Mouse (Mus musculus) regulatory T cell (primary cell): ENCODE results near the gene Rasgrp4.

Experiments used
- in situ Hi-C: fragments of 300-600 bp; cut with MboI, MseI; formaldehyde crosslinking; loops from one replicate; pipeline ENCODE4 v1.15.1; 2025; ENCODE audit warnings: high pct_unique_total_duplicates

Gene Rasgrp4

GRCm38 (mm10) chr7:29146625-29147367 lies 12.1 kb downstream of the Rasgrp4 start:
- in situ Hi-C loops = no loop called here

GRCm38 (mm10) chr7:29148771-29149170 lies 14.1 kb downstream of the Rasgrp4 start:
- in situ Hi-C loops = no loop called here

GRCm38 (mm10) chr7:29151486-29151885 lies 16.8 kb downstream of the Rasgrp4 start:
- in situ Hi-C loops = no loop called here

DNA sequence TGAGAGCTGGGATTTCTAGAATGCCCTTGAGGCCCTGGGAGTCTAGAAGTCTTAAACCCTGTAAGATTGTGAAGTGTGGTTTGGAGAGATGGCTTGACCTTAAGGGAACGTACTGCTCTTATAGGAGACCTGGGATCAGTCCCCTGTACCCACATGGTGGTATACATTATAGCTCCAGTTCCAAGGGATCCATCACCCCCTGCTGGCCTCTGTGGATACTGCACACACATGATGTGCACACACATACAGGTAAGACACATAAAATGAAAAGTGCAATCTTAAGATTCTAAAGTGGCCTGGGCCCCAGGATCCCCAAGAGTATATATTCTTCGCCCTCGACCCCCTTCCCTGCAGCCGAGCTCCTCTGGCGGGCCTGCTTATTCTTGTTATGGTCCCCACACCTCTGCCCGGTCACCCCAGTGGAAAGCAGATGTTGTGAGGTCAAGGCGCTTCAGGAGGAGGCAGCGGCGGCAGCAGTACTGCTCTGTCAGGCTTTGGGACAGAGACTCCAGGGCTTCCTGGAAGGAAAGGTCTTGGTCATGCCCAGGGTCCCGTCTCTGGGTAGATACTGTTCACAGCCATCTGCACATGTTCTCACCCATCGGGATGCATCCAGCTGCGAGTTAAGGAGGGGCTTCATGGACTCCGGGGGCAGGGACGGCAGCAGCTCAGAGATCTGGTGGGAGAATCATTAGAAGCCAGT lies 19.5 kb downstream of the Rasgrp4 start:
- in situ Hi-C loops = no loop called here

- in situ Hi-C loops = no loop called here
These were observed 20.7 kb downstream of the Rasgrp4 start for GRCm38 (mm10) chr7:29155196-29155837.

- in situ Hi-C loops = no loop called here
These were observed 21.5 kb downstream of the Rasgrp4 start, which contains the start of gene Fam98c for GRCm38 (mm10) chr7:29155838-29156782. Gene Fam98c (minus strand): TSS chr7:29156234.

DNA sequence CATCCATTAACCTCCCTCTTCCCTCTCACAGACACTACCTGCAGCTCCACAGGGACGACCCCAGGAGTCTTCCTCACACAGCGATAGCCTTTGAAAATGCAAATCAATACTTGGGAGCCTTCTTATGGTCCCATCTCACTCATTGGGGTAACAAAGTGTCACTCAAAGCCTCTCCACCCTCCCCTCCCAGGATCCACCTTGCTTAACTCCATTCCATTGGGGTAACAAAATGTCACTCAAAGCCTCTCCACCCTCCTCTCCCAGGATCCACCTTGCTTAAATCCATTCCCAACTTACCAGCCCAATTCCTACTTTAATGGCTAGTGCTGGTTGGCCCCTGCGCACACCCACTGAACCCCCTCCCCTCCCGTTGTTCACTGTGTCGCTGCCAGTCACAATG lies 23.6 kb downstream of the Rasgrp4 start:
- in situ Hi-C loops = no loop called here

GRCm38 (mm10) chr7:29162294-29162693 lies 27.6 kb downstream of the Rasgrp4 start:
- in situ Hi-C loops = no loop called here

- in situ Hi-C loops = no loop called here
These were observed 28.3 kb downstream of the Rasgrp4 start for GRCm38 (mm10) chr7:29162750-29163525.

DNA sequence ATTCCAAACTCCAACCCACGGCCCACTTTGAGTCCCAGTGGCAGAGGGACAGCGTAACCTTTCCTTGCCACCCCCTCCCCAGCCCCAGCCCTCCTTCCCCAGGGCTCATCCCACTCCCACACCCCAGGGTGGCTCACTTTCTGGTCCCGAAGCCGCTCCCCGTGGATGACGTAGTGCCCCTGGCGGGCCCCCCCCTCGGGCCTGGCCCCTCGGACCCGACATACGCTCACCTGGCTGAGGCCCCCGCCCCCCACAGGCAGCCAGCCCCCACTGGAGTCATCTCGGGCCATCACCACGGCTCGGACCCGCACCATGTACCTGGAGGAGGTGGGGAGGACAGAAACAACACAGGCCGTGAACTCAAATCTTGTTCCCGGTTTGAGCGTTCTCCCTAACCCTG lies 33.0 kb downstream of the Rasgrp4 start:
- in situ Hi-C loops = no loop called here

- in situ Hi-C loops = no loop called here
These were observed 33.6 kb downstream of the Rasgrp4 start for GRCm38 (mm10) chr7:29168121-29168695.

DNA sequence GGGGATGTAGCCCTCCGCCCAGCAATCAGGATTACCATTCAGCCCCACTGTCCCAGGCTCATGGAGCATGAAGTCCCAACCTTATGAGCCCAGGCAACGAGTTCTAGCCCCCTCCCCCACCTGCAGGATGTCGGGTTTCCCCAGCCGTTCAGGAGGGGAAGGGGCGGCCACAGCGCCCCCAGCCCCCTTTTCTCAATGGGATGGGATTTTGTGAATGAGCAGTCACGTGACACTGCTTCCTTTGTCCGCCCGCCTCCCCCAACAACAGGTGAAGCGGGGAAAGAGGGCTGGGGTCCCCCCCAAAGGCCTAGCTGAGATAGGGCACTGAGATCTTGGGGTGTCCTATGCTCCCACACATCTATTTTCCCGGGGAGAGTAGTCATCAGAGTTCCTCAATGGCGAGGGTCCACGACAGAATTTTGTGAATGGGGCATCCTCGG lies 34.2 kb downstream of the Rasgrp4 start:
- in situ Hi-C loops = no loop called here

DNA sequence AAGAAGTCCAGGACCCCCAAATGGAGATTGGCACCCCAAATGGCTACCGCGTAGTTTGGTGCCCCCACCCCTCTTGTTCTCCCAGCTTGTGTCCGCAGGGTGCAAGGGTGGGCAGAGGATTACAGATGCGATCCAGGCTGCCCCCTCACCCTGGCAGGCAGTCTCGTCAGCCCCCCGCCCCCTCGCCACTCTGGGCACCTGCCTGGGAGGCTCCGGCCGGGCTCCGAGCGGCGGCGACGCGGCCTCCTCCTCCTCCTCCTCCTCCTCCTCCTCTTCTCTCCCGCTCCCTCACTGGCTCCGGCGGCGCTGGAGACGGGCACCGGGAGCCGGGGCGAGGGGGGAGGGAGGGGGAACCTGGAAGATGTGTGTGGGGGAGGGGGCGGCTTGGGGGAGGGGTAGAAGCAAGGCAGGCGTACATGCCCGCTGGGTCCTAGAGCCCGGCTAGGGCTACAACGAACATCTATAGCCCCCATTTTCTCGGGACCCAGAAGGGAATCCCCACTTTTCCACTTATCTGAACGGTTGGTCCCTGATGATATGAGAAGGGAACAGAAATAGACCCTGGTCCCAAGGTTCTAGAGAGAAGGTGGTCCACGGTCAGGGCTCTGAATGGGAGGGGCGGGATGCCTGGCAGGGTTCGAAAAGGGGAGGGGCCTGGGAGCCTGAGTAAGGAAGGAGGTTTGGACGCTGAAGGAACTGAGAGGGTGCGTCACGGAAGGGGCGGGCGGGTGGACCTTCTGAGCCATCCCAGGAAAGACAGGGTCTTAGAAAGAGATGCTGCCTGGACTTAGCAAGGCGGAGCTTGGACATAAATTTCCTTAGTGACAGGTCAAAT lies 34.8 kb downstream of the Rasgrp4 start:
- in situ Hi-C loops = no loop called here

DNA sequence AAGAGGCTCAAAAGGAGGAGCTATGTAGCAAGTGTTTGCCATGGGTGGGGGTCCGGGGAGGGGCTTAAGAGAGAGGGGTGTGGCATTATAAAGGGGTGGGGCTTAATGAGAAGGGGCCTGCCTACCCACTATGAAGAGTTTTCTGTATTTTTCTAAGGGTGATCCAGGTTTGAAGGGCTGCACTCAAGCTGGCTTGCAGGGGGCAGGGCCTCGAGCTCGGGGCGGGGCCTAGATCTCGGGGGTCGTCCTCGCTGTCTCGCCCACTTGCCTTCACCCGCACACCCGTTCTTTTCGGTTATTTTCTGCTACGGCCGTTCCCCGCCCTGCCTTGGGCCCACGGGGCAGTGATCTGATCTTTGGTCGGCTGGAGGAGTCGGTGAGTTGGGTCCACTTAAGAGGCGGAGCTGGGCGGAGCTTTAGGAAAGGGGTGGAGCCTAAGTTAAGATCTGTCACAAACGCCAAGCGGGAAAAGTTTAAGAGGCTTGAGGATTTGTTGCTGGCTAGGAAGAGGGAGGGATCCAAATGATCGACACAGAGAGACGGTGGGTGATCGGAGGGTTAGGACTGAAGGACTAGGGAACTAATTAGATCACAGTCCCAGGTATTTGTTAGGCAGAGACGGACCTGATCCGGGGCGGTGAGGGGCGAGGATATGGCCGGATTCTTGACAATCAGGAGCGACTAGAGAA lies 35.6 kb downstream of the Rasgrp4 start, which contains the start of the genes Ggn and Spred3:
Gene Ggn, plus strand, starts transcription at position 145 of the 689 bp plus-strand sequence.
Gene Spred3, minus strand, starts transcription at position 346 of the 689 bp plus-strand sequence.
- in situ Hi-C loops = no loop called here

DNA sequence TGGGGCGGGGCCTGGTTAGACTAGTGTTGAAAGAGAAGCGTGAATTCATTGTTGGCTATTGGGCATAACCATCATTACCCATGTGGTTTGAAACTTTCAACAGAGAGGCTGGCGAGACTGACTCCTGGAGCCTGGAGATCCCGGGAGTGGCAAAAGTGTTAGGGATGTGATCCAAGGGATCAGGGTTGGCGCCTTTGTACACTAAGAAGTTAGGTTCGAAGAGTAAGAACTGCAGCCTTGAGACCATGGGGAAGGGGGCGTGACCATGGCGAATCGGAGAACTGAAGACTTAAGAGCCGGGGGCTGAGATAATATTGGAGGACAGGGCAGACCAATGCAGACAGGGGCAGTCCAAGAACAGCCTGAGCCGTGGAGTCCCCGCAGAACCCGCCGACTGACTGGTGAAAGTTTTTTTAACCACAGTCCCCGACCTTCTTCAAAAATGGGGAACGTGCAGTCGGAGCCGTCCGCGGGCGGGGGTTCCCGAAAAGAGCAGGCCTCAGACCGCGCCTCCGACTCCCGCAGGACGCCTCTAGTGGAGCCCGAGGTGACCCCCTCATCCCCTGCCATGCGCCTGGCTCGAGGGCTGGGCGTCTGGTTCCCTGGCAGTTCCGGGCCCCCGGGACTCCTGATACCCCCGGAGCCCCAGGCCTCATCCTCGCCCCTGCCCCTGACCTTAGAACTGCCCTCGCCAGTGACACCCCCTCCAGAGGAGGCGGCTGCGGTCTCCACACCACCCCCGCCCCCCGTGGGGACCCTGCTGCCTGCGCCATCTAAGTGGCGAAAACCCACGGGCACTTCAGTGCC lies 36.3 kb downstream of the Rasgrp4 start:
- in situ Hi-C loops = no loop called here

GRCm38 (mm10) chr7:29171562-29172097 lies 37.0 kb downstream of the Rasgrp4 start:
- in situ Hi-C loops = no loop called here

DNA sequence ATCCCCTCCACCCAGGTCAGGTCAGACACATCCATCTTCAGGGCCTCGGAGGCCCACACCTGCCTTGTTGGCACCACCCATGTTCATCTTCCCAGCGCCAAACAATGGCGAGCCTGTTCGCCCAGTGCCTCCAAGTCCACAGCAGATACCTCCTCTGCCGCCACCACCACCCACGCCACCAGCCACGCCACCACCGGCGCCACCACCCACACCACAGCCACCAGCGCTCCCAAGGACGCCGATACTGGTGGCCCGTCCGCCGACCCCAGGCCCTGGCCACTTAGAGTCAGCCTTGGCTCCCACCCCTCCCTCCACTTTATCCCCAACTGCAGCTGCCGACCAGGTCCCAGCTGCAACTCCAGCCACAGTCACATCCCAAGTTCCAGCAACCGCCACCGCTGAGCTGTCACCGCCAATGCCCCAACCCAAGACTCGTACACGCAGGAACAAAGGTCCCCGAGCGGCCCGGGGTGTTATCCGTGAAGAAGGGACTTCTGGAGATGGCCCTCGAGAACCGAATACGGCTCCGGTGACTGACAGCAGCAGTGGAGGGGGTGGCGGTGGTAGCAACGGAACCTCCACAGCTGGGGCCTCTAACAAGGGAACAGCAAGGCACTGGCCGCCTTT lies 37.9 kb downstream of the Rasgrp4 start:
- in situ Hi-C loops = no loop called here
